Mouse (Mus musculus): ENCODE measurements around the gene Rtn4rl1. TPM values are rescaled to one million over a fixed set of nuclear protein-coding genes. Genes with fewer than 3 reads are reported as not detected.

The Rtn4rl1 gene
- polyA plus RNA-seq, 1 experiment: 23.9 TPM

- Histone ChIP-seq H3K27ac (ENCODE audit: insufficient read depth, low read length) (no peak overlapping the region), H3K27me3 (ENCODE audit: control insufficient read depth, insufficient read depth, low read length) (no peaks in the 10 kb centered on the region), H3K4me3 (replicated peaks; ENCODE audit: insufficient read depth, low read depth, low read length) (no peak overlapping the region), H3K4me1 (ENCODE audit: control insufficient read depth, insufficient read depth, low read length) (peaks cover 3% of the 10 kb centered on the region; the same call in 1 of the 2 replicates)
- no peak for TF ChIP-seq POLR2A (IDR thresholded peaks at IDR 0.05; ENCODE audit: borderline replicate concordance, insufficient read depth, low read length)
- TF ChIP-seq CTCF (IDR thresholded peaks at IDR 0.05; ENCODE audit: borderline replicate concordance, insufficient read depth, low read depth, low read length): no peak
- peak in 1 of 2 experiments; percentile 47 for DNase-seq
- WGBS: 37% methylated on average over 68 of the region's 68 CpGs
These were observed 26.5 kb upstream of the Rtn4rl1 start for GRCm38 (mm10) chr11:75166861-75167642.

- Histone ChIP-seq H3K4me3 (replicated peaks; ENCODE audit: insufficient read depth, low read depth, low read length) (no peak overlapping the region), H3K27me3 (ENCODE audit: control insufficient read depth, insufficient read depth, low read length) (no peaks in the 10 kb centered on the region), H3K4me1 (ENCODE audit: control insufficient read depth, insufficient read depth, low read length) (peaks cover 3% of the 10 kb centered on the region; the same call in 1 of the 2 replicates), H3K27ac (ENCODE audit: insufficient read depth, low read length) (no peak overlapping the region)
- TF ChIP-seq CTCF (IDR thresholded peaks at IDR 0.05; ENCODE audit: borderline replicate concordance, insufficient read depth, low read depth, low read length) (no peak), POLR2A (IDR thresholded peaks at IDR 0.05; ENCODE audit: borderline replicate concordance, insufficient read depth, low read length) (no peak)
- DNase-seq: no peak
- WGBS: 62% methylated on average over 53 of the region's 63 CpGs
These were observed 25.7 kb upstream of the Rtn4rl1 start for GRCm38 (mm10) chr11:75167643-75168589.

DNA sequence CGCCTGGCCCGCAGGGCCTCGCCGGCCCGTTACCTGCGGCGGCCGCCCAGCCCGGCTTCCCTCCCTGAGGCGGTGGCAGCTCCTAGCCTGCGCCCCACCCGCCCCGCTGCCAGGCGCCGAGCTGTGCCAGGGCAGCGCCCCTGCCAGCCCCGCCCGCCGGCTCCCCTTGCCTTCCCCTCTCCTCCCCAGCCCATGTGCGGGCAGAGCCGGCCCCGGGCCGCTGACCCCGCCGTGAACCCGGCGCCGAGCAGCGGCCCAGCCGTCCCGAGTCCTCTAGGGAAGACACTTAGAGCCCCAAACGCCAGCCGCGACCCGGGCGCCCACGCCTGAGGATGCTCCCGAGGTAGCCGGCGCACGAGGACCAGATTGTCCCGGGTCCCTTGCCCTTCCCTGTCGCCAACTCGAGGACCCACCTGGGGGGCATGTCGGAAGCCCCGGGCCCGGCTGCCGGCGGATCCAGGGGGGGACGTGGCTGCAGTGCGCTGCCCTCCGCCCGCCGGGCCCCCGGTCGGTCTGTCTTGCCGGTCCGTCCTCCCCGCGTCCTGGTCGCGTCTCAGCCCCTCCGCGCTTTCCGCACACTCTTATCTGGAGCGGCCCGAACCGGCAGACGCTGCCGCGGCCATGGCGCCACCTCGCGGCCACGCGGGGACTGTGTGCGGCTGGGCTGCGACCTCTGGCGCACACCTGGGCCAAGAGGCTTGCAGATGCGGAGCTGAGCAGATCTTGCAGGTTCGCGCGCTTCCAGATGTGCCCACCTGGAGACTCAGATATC, 24.8 kb upstream of the Rtn4rl1 start:
- peak; percentile 75 to 82 for DNase-seq
- no peak overlapping the region for H3K27ac ChIP-seq (ENCODE audit: insufficient read depth, low read length)
- 2% methylated on average over 83 of the region's 83 CpGs for WGBS
- TF ChIP-seq CTCF (IDR thresholded peaks at IDR 0.05; ENCODE audit: borderline replicate concordance, insufficient read depth, low read depth, low read length) (peak; percentile 76), POLR2A (IDR thresholded peaks at IDR 0.05; ENCODE audit: borderline replicate concordance, insufficient read depth, low read length) (no peak)
- H3K4me3 ChIP-seq (replicated peaks; ENCODE audit: insufficient read depth, low read depth, low read length): peak overlapping the region; percentile 46
- peaks cover 3% of the 10 kb centered on the region; the same call in 1 of the 2 replicates for H3K4me1 ChIP-seq (ENCODE audit: control insufficient read depth, insufficient read depth, low read length)
- H3K27me3 ChIP-seq (ENCODE audit: control insufficient read depth, insufficient read depth, low read length): no peaks in the 10 kb centered on the region

GRCm38 (mm10) chr11:75169405-75170080, 24.0 kb upstream of the Rtn4rl1 start, which contains the start of gene Hic1:
Hic1 (minus strand) TSS chr11:75169519.
- DNase-seq: no peak
- Histone ChIP-seq H3K4me3 (replicated peaks; ENCODE audit: insufficient read depth, low read depth, low read length) (peak within 1 kb of the TSS; percentile 64), H3K27me3 (ENCODE audit: control insufficient read depth, insufficient read depth, low read length) (no peaks in the 10 kb centered on the region), H3K4me1 (ENCODE audit: control insufficient read depth, insufficient read depth, low read length) (peaks cover 3% of the 10 kb centered on the region; the same call in 1 of the 2 replicates), H3K27ac (ENCODE audit: insufficient read depth, low read length) (no peak within 1 kb of the TSS)
- 5% methylated on average over 23 of the region's 23 CpGs for WGBS
- TF ChIP-seq CTCF (IDR thresholded peaks at IDR 0.05; ENCODE audit: borderline replicate concordance, insufficient read depth, low read depth, low read length) (no peak), POLR2A (IDR thresholded peaks at IDR 0.05; ENCODE audit: borderline replicate concordance, insufficient read depth, low read length) (no peak)

DNA sequence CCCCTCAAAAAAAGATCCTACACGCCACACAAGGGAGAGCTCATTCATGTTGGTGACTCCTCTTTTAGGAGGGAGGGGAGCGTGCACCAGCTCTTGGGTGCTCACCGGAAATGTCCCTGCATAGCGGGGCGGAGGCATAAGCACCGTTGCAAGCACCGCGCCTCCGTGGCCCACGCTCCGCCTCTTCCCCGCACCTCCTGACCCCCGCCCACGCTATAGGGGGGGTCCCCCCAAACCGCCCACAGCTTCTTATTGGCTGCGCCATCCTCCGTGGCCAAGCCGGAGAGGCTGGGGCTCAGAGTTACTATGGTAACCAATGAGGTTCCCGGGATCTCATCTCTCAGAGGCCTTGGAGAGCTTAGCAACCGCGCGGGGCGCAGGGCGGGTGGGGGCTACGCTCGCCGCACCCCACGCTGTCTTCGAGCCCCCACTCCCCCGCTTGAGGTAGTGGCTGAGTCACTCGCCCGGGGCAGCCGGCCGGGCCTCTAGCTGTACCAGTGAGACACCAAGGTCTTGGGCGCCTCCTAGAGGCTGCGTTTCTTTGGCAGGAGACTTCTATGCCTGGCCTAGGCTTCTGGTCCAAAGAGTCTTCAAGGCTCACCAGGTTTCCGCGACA, 23.3 kb upstream of the Rtn4rl1 start:
- peak; percentile 95 to 97 for DNase-seq
- under 1% methylated on average over 38 of the region's 38 CpGs for WGBS
- H3K27ac ChIP-seq (ENCODE audit: insufficient read depth, low read length): no peak overlapping the region
- peaks cover 3% of the 10 kb centered on the region; the same call in 1 of the 2 replicates for H3K4me1 ChIP-seq (ENCODE audit: control insufficient read depth, insufficient read depth, low read length)
- peak overlapping the region; percentile 64 for H3K4me3 ChIP-seq (replicated peaks; ENCODE audit: insufficient read depth, low read depth, low read length)
- no peaks in the 10 kb centered on the region for H3K27me3 ChIP-seq (ENCODE audit: control insufficient read depth, insufficient read depth, low read length)
- TF ChIP-seq CTCF (IDR thresholded peaks at IDR 0.05; ENCODE audit: borderline replicate concordance, insufficient read depth, low read depth, low read length) (peak; percentile 79), POLR2A (IDR thresholded peaks at IDR 0.05; ENCODE audit: borderline replicate concordance, insufficient read depth, low read length) (peak; percentile 31; the same call in 1 of the 2 replicates)

DNA sequence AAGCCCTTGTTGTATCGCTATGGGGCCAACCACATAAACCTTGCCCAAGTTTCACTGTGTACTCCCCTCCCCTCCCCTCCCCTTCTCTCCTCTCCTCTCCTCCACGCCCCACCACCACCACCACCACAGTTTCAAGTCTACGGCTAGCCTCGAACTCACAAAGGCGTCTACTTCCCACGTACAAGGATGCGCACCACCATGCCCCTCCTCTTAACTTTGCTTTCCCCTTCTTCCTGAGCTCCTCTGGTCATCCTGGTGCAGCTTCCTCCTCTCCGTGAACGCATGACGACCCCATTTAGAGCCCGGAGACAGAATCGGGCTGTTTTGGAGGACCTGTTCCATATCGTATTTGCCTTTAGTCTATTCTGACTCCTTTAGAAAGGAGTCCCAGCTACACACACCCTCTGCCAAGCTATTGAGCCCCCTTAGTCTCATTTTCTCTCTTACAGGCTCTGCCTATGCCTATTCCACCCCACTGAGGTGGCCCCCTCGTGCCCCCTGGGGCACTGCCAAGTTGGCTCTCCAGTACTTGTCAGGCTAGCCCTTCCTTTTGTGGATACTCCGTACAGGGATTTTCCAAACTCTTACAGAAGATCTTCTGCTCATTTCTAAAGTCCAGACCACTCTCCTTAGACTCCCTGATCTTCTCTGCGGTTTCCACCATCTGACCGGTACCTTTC, 22.3 kb upstream of the Rtn4rl1 start:
- no peak overlapping the region for H3K27ac ChIP-seq (ENCODE audit: insufficient read depth, low read length)
- H3K4me1 ChIP-seq (ENCODE audit: control insufficient read depth, insufficient read depth, low read length): peaks cover 3% of the 10 kb centered on the region; the same call in 1 of the 2 replicates
- no peaks in the 10 kb centered on the region for H3K27me3 ChIP-seq (ENCODE audit: control insufficient read depth, insufficient read depth, low read length)
- WGBS: 29% methylated on average over 17 of the region's 17 CpGs
- TF ChIP-seq CTCF (IDR thresholded peaks at IDR 0.05; ENCODE audit: borderline replicate concordance, insufficient read depth, low read depth, low read length): no peak
- TF ChIP-seq POLR2A (IDR thresholded peaks at IDR 0.05; ENCODE audit: borderline replicate concordance, insufficient read depth, low read length): no peak
- no peak overlapping the region for H3K4me3 ChIP-seq (replicated peaks; ENCODE audit: insufficient read depth, low read depth, low read length)
- DNase-seq: peak; percentile 40 to 48

Data from cerebellum, adult 2 months (tissue).